Mouse (Mus musculus) heart, adult 2 months (tissue): Measurements from ENCODE around the gene Map2k6. TPM values are rescaled to one million over a fixed set of nuclear protein-coding genes. Genes with fewer than 3 reads are reported as not detected.

Experiments
- DNase-seq, 2 experiments: peaks; one replicate each; pipeline ENCODE4 v3.0.0; 2021
- H3K27ac ChIP-seq: fragments of 200-600 bp; 2 replicates; pipeline ENCODE4 v1.8.1; 2022
- H3K27me3 ChIP-seq: fragments of 200-500 bp; 2 replicates; pipeline ENCODE4 v1.6.1; 2012; ENCODE audit warnings: mild to moderate bottlenecking, low read length, inconsistent platforms, mixed read lengths; ENCODE audit not compliant: control insufficient read depth, insufficient read depth
- H3K36me3 ChIP-seq: fragments of 200-500 bp; 2 replicates; pipeline ENCODE4 v1.6.1; 2012; ENCODE audit warnings: low read length, inconsistent platforms; ENCODE audit not compliant: control insufficient read depth, insufficient read depth
- H3K4me1 ChIP-seq: fragments of 200-500 bp; 2 replicates; pipeline ENCODE4 v1.6.1; 2011; ENCODE audit warnings: low read length; ENCODE audit not compliant: control insufficient read depth, insufficient read depth
- H3K4me3 ChIP-seq: fragments of 200-600 bp; 2 replicates; pipeline ENCODE4 v1.8.1; 2022
- H3K79me2 ChIP-seq: fragments of 200-500 bp; replicated peaks from 2 replicates; pipeline ENCODE4 v1.6.1; 2012; ENCODE audit warnings: mild to moderate bottlenecking, inconsistent platforms, low read length, moderate library complexity, mixed read lengths; ENCODE audit not compliant: control insufficient read depth, insufficient read depth
- H3K9ac ChIP-seq: fragments of 200-500 bp; 2 replicates; pipeline ENCODE4 v1.6.1; 2012; ENCODE audit warnings: low read depth, mild to moderate bottlenecking, control low read depth, inconsistent platforms, low read length, mixed read lengths
- CTCF ChIP-seq: fragments of 200-600 bp; IDR thresholded peaks from 2 replicates; pipeline ENCODE4 v1.8.1; 2022; ENCODE audit warnings: antibody characterized with exemption, mild to moderate bottlenecking, moderate library complexity
- EP300 ChIP-seq: fragments of 200-500 bp; IDR thresholded peaks from 2 replicates; pipeline ENCODE4 v1.6.1; 2011; ENCODE audit warnings: low read depth, low read length, control low read depth; ENCODE audit not compliant: insufficient read depth
- POLR2A ChIP-seq: fragments of 200-500 bp; IDR thresholded peaks from 2 replicates; pipeline ENCODE4 v1.6.1; 2011; ENCODE audit warnings: mild to moderate bottlenecking, low read depth, low read length, control low read depth; ENCODE audit not compliant: insufficient read depth
- WGBS: fragments of 180-500 bp; shearing (Covaris S2); methylation state at CpG from one replicate; pipeline ENCODE4 v1.1.7; 2018; 5-methylcytosine and 5-hydroxymethylcytosine counted together
- intact Hi-C: fragments of 180-260 bp; cut with DNase I; formaldehyde crosslinking; loops from one replicate; pipeline ENCODE4 v1.15.1; 2025
- polyA plus RNA-seq: library from polyadenylated mRNA; depleted of rRNA; stranded (reverse); fragments of >200 nt; gene quantifications from 2 replicates; pipeline ENCODE4 v1.2.3, GENCODE M21; 2012
- total RNA-seq, 2 experiments: library from RNA; stranded (reverse); gene quantifications; 2 replicates each; pipeline ENCODE4 v1.2.3; 2021

Map2k6 gene
- total and polyA plus RNA-seq, 3 experiments: 3.8 to 4.1 (median 3.8) TPM

DNA sequence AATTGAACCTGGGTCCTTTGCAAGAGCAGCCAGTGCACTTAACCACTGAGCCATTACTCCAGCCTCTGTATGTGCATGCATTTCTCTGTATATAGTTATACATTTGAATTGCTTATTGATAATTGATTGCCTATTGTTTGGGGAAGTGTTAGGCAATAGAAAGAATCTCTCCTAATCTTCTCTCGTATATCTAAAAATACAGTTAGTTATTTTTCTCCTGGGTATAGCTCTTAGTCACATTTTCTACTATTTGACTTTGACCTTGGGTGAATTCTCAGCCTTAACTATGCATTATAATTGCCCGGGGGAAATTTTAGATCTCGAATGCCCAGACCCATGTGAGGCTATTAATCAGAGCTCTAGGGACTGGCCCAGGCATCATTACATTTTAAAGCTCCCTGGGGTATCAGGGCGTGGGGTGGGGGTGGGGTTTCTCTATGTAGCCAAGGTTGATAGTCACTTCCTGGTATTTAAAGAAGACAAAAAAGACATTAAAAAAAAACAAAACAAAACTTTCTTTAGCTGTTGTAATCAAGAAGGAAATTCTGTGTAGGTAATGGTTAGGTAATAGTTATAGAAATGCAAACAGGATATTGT, 39.9 kb downstream of the Map2k6 start:
- no peaks in the 10 kb centered on the region for H3K36me3 ChIP-seq
- no peaks in the 10 kb centered on the region for H3K79me2 ChIP-seq
- no peak for DNase-seq
- H3K27ac ChIP-seq: peak overlapping the region; percentile 40; the same call in 1 of the 2 replicates
- no peak overlapping the region for H3K9ac ChIP-seq
- no peaks in the 10 kb centered on the region for H3K27me3 ChIP-seq
- H3K4me3 ChIP-seq: no peak overlapping the region
- H3K4me1 ChIP-seq: no peaks in the 10 kb centered on the region
- WGBS: 35% methylated on average over 4 of the region's 4 CpGs
- intact Hi-C loops: no loop called here
- TF ChIP-seq EP300 (no peak), CTCF (no peak), POLR2A (no peak)

DNA sequence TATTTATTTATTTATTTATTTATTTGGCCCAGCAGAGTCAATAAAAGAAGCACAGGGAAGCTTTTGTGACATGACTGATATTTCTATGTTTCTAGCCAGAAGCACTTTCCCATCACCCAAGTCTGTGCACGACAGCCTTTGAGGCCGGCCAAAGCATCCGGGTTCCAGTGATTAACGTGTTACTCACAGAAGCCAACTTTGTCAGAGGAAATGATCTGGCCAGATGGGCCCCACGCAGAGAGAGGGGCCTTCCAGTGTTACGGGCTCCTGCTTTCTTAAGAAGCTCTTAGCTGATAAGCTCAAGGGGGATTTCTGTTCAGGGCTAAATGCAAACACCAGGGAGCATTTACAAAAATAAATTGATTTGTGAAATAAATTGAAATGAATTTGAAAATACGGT, 40.4 kb downstream of the Map2k6 start:
- 29% methylated on average over 7 of the region's 7 CpGs for WGBS
- Histone ChIP-seq H3K27me3 (no peaks in the 10 kb centered on the region), H3K4me1 (no peaks in the 10 kb centered on the region), H3K27ac (peak overlapping the region; percentile 40; the same call in 1 of the 2 replicates), H3K9ac (no peak overlapping the region), H3K4me3 (no peak overlapping the region), H3K36me3 (no peaks in the 10 kb centered on the region), H3K79me2 (no peaks in the 10 kb centered on the region)
- intact Hi-C loops: no loop called here
- TF ChIP-seq POLR2A (no peak), EP300 (no peak), CTCF (no peak)
- DNase-seq: peak; percentile 24 to 34

DNA sequence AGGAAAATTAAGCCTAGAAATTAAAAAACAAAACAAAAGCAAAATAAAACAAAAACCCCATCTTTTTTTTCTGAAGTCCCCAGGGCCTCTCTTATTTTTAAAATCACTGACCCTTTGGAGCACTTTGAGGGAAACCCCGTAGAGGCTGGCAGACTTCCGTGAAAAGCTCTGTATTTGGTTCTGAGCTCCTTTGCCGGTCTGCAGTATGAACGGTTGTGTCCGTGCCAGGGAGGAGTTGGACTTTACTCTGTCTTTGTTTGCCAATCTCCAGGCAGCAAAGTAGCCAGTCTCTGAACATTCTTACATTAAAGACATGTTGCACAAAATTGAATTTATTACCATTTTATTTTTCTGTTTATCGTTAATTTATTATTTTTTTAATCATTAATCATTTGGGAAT, 45.7 kb downstream of the Map2k6 start:
- no peaks in the 10 kb centered on the region for H3K36me3 ChIP-seq
- H3K4me3 ChIP-seq: no peak overlapping the region
- H3K9ac ChIP-seq: no peak overlapping the region
- no peaks in the 10 kb centered on the region for H3K27me3 ChIP-seq
- intact Hi-C loops: no loop called here
- TF ChIP-seq EP300: no peak
- no peak for TF ChIP-seq CTCF
- no peaks in the 10 kb centered on the region for H3K79me2 ChIP-seq
- H3K27ac ChIP-seq: no peak overlapping the region
- H3K4me1 ChIP-seq: peaks cover 9% of the 10 kb centered on the region
- peak in 1 of 2 experiments; percentile 9 for DNase-seq
- WGBS: 71% methylated on average over 6 of the region's 6 CpGs

DNA sequence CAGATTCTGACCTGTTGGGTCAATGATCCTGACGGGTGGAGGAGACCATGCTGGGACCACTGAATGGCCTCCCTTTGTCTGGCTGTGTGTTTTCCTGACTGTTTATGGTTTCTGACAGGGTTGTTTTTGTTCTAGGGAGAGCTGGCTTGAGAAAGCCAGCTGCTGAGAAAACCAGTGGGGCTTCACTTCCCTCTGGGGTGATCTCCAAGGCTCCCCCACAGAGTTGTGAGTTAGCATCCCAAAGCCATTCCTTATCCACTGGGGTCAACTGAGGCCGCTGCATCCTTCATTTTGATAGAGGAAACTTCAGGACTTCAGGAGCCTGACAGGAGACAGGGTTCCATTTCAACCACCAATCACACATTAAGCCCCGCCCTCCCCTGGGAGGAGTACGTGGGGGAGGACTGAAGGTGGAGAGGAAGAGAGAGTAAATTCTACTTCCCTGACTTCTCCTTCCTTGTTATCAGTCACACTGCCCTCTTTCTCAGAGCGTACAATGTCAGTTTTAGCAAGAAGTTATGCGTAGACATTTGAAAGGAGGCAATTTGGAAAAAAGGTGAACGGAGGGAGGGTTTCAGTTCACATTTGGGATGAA, 49.3 kb downstream of the Map2k6 start:
- no peak for TF ChIP-seq POLR2A
- no peak for TF ChIP-seq CTCF
- no peak for TF ChIP-seq EP300
- Histone ChIP-seq H3K27ac (no peak overlapping the region), H3K4me1 (peaks cover 12% of the 10 kb centered on the region), H3K4me3 (no peak overlapping the region), H3K27me3 (no peaks in the 10 kb centered on the region), H3K36me3 (no peaks in the 10 kb centered on the region), H3K79me2 (no peaks in the 10 kb centered on the region), H3K9ac (peak overlapping the region; percentile 12)
- WGBS: 40% methylated on average over 7 of the region's 7 CpGs
- DNase-seq: peak; percentile 37 to 46
- intact Hi-C loops: loop anchor here (5.0 kb wide), 1 partner anchor 41 kb away; no protein-coding TSS in a partner anchor

DNA sequence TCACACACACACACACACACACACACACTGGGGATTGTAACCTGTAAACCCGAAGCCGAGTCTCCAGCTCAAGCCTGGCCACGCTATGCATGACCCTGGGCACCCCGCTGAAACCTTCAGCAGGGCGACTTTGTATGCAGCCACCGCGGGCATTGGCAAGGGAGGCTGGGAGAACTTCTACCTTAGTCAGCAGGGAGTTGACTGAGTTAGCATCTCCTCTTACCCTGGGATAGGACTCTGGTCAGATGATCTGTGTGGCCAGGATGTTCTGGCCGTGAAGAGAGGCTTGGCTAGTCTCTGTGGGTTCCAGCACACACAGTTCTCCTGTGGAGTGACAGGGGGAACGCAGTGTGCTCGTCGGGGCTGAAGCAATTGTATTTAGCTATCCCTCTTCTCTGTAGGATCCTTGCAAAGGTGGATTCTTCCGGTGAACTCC, 49.8 kb downstream of the Map2k6 start:
- intact Hi-C loops: loop anchor here (5.0 kb wide), 1 partner anchor 41 kb away; no protein-coding TSS in a partner anchor
- no peaks in the 10 kb centered on the region for H3K27me3 ChIP-seq
- H3K27ac ChIP-seq: peak overlapping the region; percentile 31; the same call in 1 of the 2 replicates
- TF ChIP-seq EP300: peak; percentile 90
- no peak for TF ChIP-seq CTCF
- TF ChIP-seq POLR2A: peak; percentile 39; the same call in 1 of the 2 replicates
- 12% methylated on average over 12 of the region's 12 CpGs for WGBS
- 0 out of 2 replicates have a peak, but pooled peaks cover 1% of the 10 kb centered on the region for H3K79me2 ChIP-seq
- H3K4me1 ChIP-seq: peaks cover 14% of the 10 kb centered on the region
- peak overlapping the region; percentile 30 for H3K4me3 ChIP-seq
- H3K9ac ChIP-seq: peak overlapping the region; percentile 12
- DNase-seq: peak; percentile 53 to 54
- no peaks in the 10 kb centered on the region for H3K36me3 ChIP-seq

DNA sequence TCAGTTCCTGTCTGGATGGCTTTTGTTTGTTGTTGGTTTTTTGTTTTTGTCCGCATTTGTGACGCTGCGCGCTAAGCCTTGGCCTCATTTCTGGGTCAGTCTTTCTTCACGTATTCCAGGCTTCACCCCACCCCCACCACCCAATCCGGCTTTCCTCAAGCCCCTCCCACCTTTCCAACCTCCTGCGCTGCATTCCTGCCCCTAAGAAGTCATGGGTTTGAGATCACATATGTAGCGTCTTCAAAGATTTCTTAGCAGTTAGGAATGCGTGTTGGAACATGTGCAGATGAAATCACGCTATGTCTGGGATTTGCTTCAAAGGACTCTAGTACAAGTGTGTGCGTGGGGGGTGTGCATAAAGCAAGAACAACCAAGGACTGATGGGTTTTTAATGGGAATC, 50.3 kb downstream of the Map2k6 start:
- intact Hi-C loops: loop anchor here (5.0 kb wide), 1 partner anchor 42 kb away; no protein-coding TSS in a partner anchor
- Histone ChIP-seq H3K4me1 (peaks cover 14% of the 10 kb centered on the region), H3K27ac (peak overlapping the region; percentile 31; the same call in 1 of the 2 replicates), H3K36me3 (no peaks in the 10 kb centered on the region), H3K79me2 (0 out of 2 replicates have a peak, but pooled peaks cover 1% of the 10 kb centered on the region), H3K27me3 (no peaks in the 10 kb centered on the region), H3K9ac (peak overlapping the region; percentile 12), H3K4me3 (peak overlapping the region; percentile 30)
- TF ChIP-seq CTCF (no peak), POLR2A (no peak), EP300 (no peak)
- no peak for DNase-seq
- 33% methylated on average over 11 of the region's 11 CpGs for WGBS
